Mouse (Mus musculus) lung, postnatal 10 days (tissue): ENCODE data around the gene B230219D22Rik.

Source experiments
- DNase-seq: peaks from one replicate; pipeline ENCODE4 v3.0.0; 2021

B230219D22Rik gene

GRCm38 (mm10) chr13:55727120-55727838 is 34.4 kb downstream of the B230219D22Rik start, which contains the start of gene Pcbd2:
Gene Pcbd2, plus strand, starts transcription at chr13:55727368.
- peak; percentile 91 for DNase-seq

DNA sequence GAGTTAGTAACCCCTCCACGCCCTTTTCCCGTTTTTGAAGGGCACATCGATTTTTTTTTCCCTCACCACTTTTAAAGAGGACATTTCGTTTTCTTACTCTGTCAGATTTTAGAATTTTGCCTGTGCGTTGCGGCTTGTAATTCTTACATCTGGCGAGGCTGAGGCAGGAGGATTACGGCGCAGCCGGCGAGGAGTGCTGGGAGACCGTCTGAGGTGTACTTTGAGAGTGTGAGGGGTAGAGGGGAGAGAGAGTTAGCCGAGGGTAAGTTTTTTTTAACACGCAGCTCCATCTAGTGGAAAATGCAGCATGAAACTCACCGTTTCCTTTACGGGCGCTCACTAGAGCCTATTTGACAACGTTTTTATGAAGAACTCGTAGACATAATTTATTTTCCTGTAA is 34.9 kb downstream of the B230219D22Rik start:
- DNase-seq, result peak; percentile 81

GRCm38 (mm10) chr13:55730716-55731115 is 37.8 kb downstream of the B230219D22Rik start:
- no peak for DNase-seq

DNA sequence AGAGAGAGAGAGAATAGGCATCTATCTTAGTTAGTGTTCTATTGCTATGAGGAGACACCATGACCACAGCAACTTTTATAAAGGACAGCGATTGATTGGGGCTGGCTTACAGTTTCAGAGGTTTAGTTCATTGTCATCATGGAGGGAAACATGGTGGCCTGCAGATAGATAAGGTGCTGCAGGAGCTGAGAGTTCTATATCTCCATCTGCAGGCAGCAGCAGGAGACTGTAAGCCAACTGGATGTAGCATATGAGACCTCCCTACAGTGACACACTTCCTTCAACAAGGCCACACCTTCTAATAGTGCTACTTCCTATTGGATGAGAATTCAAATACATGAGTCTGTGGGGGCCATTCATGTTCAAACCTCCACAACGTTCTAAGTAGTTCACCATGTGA is 39.2 kb downstream of the B230219D22Rik start:
- no peak for DNase-seq

DNA sequence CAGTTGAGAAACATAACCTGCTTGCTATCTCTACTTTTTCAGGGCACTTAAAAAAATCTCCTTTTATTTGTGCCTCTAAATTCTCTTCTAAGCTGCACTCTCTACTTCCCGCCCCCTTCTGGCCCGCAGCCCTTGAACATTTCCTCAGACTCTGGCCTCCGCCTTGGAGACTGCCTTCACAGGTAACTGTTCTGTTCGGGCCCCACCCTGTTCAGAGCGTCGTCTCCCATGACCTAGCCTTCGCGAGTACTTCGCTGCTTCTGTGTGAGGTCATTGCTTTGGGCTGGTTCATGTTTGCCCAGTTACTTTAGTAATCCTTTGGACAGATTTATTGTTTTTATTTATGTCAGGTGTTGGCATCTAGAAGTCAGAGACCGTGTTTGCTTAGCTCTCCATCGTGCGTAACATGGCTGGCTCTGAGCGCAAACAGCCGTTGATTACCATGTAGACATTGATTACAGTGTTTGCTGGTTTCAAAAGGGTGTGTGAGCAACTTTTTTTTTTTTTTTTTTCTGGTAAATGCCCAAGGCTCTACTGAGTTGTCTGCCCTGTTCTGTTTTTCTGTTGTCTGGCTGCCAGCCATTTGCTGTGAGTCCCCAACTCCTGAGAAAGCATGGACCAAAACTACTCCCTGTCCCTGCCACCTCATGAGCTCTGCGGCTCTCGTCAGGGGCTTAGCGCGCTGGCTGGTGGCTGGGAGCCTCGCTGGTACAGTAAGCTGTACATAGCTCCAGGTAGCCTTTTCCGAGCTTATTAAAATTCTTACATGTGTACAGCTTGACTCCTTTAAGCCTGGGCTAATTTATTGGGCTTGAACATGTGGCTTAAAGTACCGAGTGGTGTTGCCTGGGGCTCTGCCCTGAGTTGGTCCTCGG is 40.9 kb downstream of the B230219D22Rik start:
- no peak for DNase-seq

- DNase-seq, result no peak
These were observed 45.0 kb downstream of the B230219D22Rik start for GRCm38 (mm10) chr13:55737885-55738284.

DNA sequence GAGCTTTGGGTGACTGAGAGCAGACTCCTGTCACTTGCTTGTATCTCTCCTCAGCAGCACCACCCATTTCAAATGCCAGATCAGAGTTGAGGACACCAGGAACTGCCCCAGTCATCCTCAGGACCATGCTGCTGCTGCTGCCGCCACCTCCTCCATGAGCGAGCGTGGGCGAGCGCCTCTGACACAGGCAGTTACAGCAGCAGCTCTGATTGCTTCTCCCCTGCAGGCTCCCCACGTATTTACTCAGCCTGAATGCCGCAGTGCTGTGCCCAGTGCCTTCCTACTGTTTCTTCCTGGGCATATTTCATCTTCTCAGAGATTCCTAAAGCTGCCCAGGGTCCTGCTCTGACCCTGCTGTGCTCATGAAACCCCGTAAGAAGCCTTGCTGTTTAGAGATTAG is 49.4 kb downstream of the B230219D22Rik start:
- no peak for DNase-seq
